Mouse (Mus musculus): ENCODE data around the gene Dnali1. TPM values are rescaled to one million over a fixed set of nuclear protein-coding genes. Genes with fewer than 3 reads are reported as not detected.

The Dnali1 gene
- 0.20 TPM for polyA plus RNA-seq (2014; fragmentation: Illumina TruSeq; extraction: RNeasy Lipid Tissue Mini Kit (QIAGEN cat#74804); ENCODE audit: low read depth, low replicate concordance)

DNA sequence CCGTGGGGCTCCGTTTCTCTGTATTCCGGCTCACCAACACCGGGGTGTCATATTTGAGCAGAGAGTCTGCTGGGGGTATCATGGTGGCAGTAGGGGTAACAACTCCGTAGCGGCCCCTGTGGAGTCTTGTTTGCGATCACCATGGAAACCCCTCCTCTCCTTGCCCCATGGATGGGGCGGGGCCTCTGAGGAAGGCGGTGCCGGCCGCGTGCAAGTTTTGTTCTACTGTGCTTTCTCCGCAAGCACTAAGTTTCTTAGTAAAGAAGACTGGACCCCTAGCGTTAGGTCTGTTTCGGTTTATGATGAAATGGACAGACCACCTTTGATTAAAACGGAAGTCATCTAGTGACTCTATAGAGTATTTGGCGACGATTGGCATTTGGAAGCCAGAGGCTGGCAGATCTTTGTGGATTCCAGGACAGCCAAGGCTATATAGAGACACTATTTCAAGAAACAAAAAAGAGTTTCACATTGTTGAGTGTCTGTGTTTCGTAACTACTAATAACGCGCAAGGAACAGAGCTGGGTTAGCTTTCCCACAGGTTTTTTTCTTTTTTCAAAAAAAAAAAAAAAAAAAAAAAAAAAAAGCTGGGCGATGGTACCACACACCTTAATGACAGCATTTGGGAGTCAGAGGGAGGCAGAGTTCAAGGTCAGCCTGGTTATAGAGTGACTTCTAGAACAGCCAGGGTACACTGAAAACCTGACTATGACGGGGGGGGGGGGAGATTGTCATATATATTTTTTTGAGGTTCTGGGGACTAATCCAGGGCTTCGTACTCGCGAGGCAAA is at the start of gene Dnali1:
Dnali1 (minus strand) TSS at position 187 of the 791 bp plus-strand sequence.

DNA sequence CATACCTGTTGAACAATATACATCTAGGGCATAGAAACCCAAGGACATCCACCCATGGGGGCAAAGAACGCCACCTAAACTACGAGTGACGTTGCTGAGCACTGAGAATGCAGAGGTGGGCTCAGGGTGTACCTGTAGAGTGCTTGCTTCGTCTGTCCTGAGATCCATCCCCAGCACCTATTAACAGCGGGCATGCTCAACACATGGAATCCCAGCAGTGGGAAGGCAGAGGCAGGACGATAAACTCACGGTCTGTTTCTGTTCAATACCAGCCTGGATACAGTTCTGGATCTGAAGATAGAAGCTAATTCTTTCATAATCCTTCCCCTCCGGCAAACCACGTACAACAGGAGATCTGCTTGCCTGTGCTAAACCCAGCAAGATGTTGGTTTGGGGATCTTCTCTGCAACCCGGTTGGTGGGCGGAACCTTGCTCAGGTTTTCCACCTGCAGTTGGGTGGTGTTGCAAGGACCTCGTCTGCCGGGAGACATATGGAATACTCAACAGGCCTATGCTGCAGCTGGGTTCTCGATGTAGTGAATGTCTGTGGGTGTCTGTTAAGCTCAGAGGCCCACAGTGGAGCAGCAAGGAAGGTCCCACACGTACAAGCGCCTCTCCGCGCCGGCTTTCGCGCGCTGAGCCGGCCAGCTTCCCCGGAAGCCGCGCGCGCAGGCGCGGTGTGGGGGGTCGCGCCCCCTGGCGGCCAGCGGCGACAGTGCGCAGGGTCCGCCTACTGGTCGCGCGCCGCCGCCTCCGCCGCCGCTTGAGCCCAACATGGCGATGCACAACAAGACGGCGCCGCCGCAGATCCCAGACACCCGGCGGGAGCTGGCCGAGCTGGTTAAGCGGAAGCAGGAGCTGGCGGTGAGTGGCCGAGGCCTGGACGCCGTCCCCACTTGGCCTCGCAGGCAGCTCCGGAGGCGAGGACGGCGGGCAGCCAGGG is 19.2 kb upstream of the Dnali1 start, which contains the start of gene Meaf6:
Meaf6 (plus strand) TSS at position 732 of the 943 bp plus-strand sequence.

DNA sequence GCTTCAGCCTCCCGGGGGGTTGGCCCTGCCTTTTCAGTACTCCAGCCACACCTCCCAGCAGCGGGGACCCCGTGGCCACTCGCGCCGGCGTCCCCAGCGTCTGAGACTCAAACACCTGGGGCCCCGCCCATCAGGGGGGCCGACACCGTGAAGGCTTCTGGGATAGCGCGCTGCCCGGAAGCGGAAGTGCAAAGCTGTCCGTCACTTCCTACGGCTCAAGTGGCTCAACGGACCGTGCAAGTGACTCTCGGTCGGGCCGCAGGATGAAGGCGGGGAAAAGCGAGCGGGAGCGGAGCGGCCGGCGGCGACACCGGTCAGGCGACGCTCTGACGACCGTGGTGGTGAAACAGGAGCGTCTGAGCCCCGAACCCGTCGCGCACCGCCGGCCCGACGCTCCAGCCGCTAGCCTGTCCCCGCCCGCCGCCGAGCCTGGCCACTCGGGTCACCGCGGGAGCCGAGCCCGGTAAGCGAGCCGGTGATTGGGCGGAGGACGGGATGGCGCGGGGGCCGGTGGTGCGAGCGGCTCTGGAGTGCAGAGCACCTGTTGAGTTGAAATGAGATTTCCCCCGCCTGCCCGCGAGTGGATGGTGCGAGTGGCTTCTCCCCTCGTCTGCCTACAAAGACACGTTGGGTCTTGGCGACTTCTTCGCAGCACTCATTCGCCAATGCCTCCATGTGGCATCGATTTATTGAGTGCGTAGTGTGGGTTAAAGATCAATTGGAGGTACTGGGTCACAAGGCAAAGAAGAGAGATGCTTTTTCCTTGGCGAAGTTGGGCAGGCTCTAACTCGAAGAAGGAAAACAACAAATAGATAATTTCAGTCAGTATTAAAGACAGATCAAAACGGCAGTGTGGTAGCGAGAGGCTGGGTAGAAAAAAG is 1.2 kb upstream of the Dnali1 start, which contains the start of gene Snip1:
Snip1 (plus strand) TSS at position 183 of the 881 bp plus-strand sequence.

DNA sequence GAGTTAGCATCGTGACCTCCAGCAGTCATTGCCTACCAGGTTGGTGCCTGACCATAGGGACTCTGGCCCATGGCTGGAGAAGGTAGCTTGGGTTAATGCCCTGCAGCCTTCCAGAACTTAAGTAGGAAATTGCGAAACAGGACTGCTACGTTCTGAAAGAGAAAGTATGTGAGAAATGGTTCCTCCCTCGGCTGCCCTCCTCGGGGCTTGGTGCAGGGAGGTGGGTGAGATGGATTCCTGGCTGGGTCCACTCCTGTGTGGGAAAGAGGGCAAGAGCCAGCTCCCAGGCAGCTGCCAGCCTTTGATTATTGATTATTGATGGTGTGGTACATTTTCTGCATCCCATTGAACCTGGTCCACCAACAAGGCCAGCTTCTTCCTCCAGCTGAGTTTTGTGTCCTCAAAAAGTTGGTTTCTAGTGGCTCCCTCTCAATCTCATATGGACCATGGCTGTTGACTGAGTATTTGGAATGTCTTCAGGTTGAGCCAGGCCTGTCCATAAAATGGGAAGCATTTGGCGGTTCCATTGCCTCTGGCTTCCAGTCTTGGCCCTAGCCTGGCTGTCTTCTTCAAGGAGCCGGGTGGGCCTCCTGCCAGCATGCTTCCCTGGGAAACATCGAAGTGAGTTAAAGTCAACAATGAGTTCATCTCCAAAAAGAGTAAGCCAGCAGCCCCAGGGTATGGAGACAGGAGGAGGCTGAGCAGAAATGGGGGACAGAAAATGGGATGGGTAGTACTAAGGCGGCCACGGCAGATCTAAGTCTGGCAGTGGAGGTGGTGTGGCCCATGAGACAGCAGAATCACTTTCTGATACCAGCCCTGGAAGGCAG is 49.5 kb downstream of the Dnali1 start, which contains the start of gene Gnl2:
Gnl2 (plus strand) TSS at position 780 of the 830 bp plus-strand sequence.

Other genes starting within 250 kb of the Dnali1 start
- gene Yrdc, start 215.0 kb downstream of the Dnali1 start, polyA plus RNA-seq (2014; fragmentation: Illumina TruSeq; extraction: RNeasy Lipid Tissue Mini Kit (QIAGEN cat#74804); ENCODE audit: low read depth, low replicate concordance) = 19.3 TPM
- 1.7 TPM for gene 1110065P20Rik, start 214.5 kb downstream of the Dnali1 start, polyA plus RNA-seq (2014; fragmentation: Illumina TruSeq; extraction: RNeasy Lipid Tissue Mini Kit (QIAGEN cat#74804); ENCODE audit: low read depth, low replicate concordance)
- not detected for gene Maneal, start 203.5 kb downstream of the Dnali1 start, polyA plus RNA-seq (2014; fragmentation: Illumina TruSeq; extraction: RNeasy Lipid Tissue Mini Kit (QIAGEN cat#74804); ENCODE audit: low read depth, low replicate concordance)
- not detected for gene Epha10, start 184.8 kb downstream of the Dnali1 start, polyA plus RNA-seq (2014; fragmentation: Illumina TruSeq; extraction: RNeasy Lipid Tissue Mini Kit (QIAGEN cat#74804); ENCODE audit: low read depth, low replicate concordance)
- 5.0 TPM for gene 9930104L06Rik, start 128.7 kb downstream of the Dnali1 start, polyA plus RNA-seq (2014; fragmentation: Illumina TruSeq; extraction: RNeasy Lipid Tissue Mini Kit (QIAGEN cat#74804); ENCODE audit: low read depth, low replicate concordance)
- 1.3 TPM for gene Cdca8, start 126.4 kb downstream of the Dnali1 start, polyA plus RNA-seq (2014; fragmentation: Illumina TruSeq; extraction: RNeasy Lipid Tissue Mini Kit (QIAGEN cat#74804); ENCODE audit: low read depth, low replicate concordance)
- 0.57 TPM for gene Rspo1, start 79.3 kb downstream of the Dnali1 start, polyA plus RNA-seq (2014; fragmentation: Illumina TruSeq; extraction: RNeasy Lipid Tissue Mini Kit (QIAGEN cat#74804); ENCODE audit: low read depth, low replicate concordance)
- gene Gnl2, start 49.1 kb downstream of the Dnali1 start, polyA plus RNA-seq (2014; fragmentation: Illumina TruSeq; extraction: RNeasy Lipid Tissue Mini Kit (QIAGEN cat#74804); ENCODE audit: low read depth, low replicate concordance) = 44.1 TPM
- 12.6 TPM for gene Snip1, start 969 bp upstream of the Dnali1 start, polyA plus RNA-seq (2014; fragmentation: Illumina TruSeq; extraction: RNeasy Lipid Tissue Mini Kit (QIAGEN cat#74804); ENCODE audit: low read depth, low replicate concordance)
- gene Meaf6, start 19.4 kb upstream of the Dnali1 start, polyA plus RNA-seq (2014; fragmentation: Illumina TruSeq; extraction: RNeasy Lipid Tissue Mini Kit (QIAGEN cat#74804); ENCODE audit: low read depth, low replicate concordance) = 14.2 TPM
- gene Zc3h12a, start 62.1 kb upstream of the Dnali1 start, polyA plus RNA-seq (2014; fragmentation: Illumina TruSeq; extraction: RNeasy Lipid Tissue Mini Kit (QIAGEN cat#74804); ENCODE audit: low read depth, low replicate concordance) = not detected

All from kidney, adult 10 weeks (tissue).